Mouse (Mus musculus): ENCODE measurements around the gene Tmem11. TPM values are rescaled to one million over a fixed set of nuclear protein-coding genes. Genes with fewer than 3 reads are reported as not detected.
A peak's percentile ranks its signal among the peaks of the same experiment; 100 is the strongest.

Gene Tmem11
- polyA plus RNA-seq, 1 experiment from 2014 or later = 54.5 TPM

DNA sequence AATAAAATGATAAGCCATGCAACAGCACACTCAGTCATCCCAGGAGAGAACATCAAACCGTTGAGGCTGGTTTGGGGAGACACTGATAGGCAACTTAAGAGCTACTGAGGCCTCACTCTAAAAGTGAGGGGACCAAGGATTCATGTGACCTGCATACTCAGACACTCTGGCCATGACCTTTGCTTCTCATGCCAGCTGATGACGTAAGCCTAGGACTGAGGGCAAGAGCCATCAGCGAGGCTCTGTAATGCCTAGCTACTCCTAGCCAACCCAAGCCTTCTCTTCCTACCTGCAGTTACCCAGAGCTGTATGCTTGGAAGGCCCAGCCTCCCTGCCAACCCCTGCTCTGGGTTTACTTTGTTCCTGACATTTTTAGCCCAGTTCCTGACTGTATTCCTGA, 17.1 kb downstream of the Tmem11 start:
- no peaks in the 10 kb centered on the region for H3K4me1 ChIP-seq (ENCODE audit: control insufficient read depth, insufficient read depth, low read length)
- H3K27ac ChIP-seq (ENCODE audit: low read length) = no peak overlapping the region
- H3K9ac ChIP-seq (ENCODE audit: low read depth, low read length) = no peak overlapping the region
- H3K36me3 ChIP-seq (ENCODE audit: control insufficient read depth, insufficient read depth, low read length) = peaks cover 14% of the 10 kb centered on the region
- no peak overlapping the region for H3K4me3 ChIP-seq (ENCODE audit: low read depth, low read length)
- no peak for ATAC-seq
- WGBS = 84% methylated on average over 3 of the region's 3 CpGs
- H3K27me3 ChIP-seq (ENCODE audit: control insufficient read depth, insufficient read depth, low read depth, low read length) = no peaks in the 10 kb centered on the region
- no peak overlapping the region for H3K4me2 ChIP-seq (ENCODE audit: low read length)
- no peaks in the 10 kb centered on the region for H3K9me3 ChIP-seq (replicated peaks; ENCODE audit: control insufficient read depth, low read length, poor library complexity, severe bottlenecking)

DNA sequence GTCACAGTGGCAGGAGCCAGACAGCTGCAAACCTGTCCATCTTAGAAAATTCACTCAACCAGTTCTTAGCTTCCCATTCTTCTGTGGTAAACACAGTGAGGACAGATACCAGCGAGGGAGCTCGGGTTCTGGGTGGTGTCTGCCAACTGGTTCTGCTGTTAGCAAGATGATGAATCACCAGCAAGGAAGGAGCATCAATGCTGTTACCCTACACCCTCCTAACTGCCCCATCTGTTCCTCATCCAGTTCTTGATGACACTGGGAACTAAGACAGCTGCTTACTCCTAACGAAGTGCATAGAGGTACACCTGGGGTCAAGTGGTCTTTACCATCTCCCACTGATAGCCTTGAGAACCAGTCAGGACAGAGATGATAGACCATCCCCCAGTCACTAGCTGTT, 22.5 kb downstream of the Tmem11 start:
- 86% methylated on average over 3 of the region's 3 CpGs for WGBS
- H3K9ac ChIP-seq (ENCODE audit: low read depth, low read length) = no peak overlapping the region
- H3K9me3 ChIP-seq (replicated peaks; ENCODE audit: control insufficient read depth, low read length, poor library complexity, severe bottlenecking) = no peaks in the 10 kb centered on the region
- H3K4me2 ChIP-seq (ENCODE audit: low read length) = no peak overlapping the region
- H3K4me1 ChIP-seq (ENCODE audit: control insufficient read depth, insufficient read depth, low read length) = no peaks in the 10 kb centered on the region
- peaks cover 28% of the 10 kb centered on the region for H3K36me3 ChIP-seq (ENCODE audit: control insufficient read depth, insufficient read depth, low read length)
- no peak overlapping the region for H3K4me3 ChIP-seq (ENCODE audit: low read depth, low read length)
- no peak for ATAC-seq
- H3K27ac ChIP-seq (ENCODE audit: low read length) = no peak overlapping the region
- no peaks in the 10 kb centered on the region for H3K27me3 ChIP-seq (ENCODE audit: control insufficient read depth, insufficient read depth, low read depth, low read length)

DNA sequence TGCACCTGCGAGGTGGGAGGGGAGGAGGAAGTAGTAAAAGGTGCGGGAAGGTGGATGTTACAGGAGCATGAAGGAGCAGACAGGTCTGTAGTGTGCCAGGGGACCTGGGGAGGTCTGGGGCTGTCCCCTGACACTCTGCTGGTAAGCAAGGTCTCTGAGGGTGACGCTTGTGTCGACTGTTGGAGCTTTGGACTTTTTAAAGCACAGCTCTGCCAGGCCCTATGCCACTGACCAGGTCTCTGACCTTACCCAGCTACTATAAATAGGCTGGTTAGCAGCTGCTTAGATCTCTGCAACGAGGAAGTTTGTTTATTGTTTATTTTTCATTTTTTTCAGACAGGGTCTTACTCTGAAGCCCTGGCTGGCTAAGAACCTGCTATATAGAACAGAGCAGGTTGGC, 33.7 kb downstream of the Tmem11 start:
- no peak overlapping the region for H3K4me3 ChIP-seq (ENCODE audit: low read depth, low read length)
- H3K4me1 ChIP-seq (ENCODE audit: control insufficient read depth, insufficient read depth, low read length) = no peaks in the 10 kb centered on the region
- H3K27ac ChIP-seq (ENCODE audit: low read length) = no peak overlapping the region
- H3K36me3 ChIP-seq (ENCODE audit: control insufficient read depth, insufficient read depth, low read length) = peaks cover 12% of the 10 kb centered on the region
- 82% methylated on average over 5 of the region's 5 CpGs for WGBS
- no peaks in the 10 kb centered on the region for H3K9me3 ChIP-seq (replicated peaks; ENCODE audit: control insufficient read depth, low read length, poor library complexity, severe bottlenecking)
- no peak overlapping the region for H3K4me2 ChIP-seq (ENCODE audit: low read length)
- no peaks in the 10 kb centered on the region for H3K27me3 ChIP-seq (ENCODE audit: control insufficient read depth, insufficient read depth, low read depth, low read length)
- no peak overlapping the region for H3K9ac ChIP-seq (ENCODE audit: low read depth, low read length)
- no peak for ATAC-seq

DNA sequence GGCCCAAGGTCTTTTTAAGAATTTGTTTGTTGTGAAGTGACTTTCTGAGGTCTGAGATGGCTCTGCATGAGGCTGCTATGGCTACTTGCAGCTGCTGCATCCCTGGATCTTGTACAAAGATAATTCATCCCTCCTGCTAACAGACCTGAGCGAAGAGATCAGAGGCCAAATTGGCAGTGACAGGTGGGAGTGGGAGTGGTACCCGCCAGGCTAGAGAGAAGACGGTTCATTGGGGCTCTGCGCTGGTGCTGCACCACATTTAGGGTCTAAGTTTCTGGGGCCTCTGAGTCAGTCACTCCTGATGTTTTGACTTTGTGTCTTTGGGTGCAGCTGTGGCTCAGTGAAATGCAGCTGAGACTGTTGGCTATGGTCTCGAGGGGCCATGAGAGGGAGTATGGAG, 35.7 kb downstream of the Tmem11 start:
- peaks cover 8% of the 10 kb centered on the region for H3K36me3 ChIP-seq (ENCODE audit: control insufficient read depth, insufficient read depth, low read length)
- no peak overlapping the region for H3K4me3 ChIP-seq (ENCODE audit: low read depth, low read length)
- H3K4me1 ChIP-seq (ENCODE audit: control insufficient read depth, insufficient read depth, low read length) = no peaks in the 10 kb centered on the region
- ATAC-seq = no peak
- 87% methylated on average over 5 of the region's 5 CpGs for WGBS
- no peak overlapping the region for H3K9ac ChIP-seq (ENCODE audit: low read depth, low read length)
- no peaks in the 10 kb centered on the region for H3K27me3 ChIP-seq (ENCODE audit: control insufficient read depth, insufficient read depth, low read depth, low read length)
- H3K9me3 ChIP-seq (replicated peaks; ENCODE audit: control insufficient read depth, low read length, poor library complexity, severe bottlenecking) = no peaks in the 10 kb centered on the region
- H3K27ac ChIP-seq (ENCODE audit: low read length) = no peak overlapping the region
- no peak overlapping the region for H3K4me2 ChIP-seq (ENCODE audit: low read length)

DNA sequence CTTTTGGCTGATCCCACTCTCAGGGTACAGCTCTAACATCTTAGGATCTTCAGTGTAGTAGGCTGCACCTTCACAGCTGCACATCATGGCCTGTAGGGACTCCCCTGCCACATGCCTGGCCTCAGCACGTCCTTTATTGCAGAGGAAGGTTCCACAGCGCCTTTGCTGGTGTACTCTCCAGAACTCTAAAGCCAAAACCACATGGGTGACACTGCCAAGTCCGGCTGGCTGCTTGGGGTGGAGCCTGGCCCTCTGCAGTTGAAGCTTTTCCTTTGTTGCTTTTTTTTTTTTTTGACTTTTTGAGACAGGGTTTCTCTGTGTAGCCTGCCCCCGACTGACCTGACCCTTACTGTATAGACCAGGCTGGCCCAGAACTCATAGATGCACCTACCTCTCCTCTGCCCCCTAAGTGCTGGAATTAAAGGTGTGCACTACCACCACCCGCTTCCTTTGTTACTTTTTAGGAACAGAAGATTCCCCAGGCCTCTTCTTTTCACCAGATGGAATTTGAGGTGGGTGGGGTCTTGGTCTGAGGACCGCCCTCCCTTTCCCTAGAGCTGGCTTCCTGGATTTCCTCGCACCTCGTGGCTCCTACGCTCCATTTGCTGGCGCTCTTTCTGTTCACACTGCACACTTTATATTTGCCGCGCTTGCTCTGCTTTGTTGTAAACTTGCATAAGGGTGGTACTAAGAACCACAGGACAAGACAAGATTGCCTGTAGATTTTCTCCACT, 37.4 kb downstream of the Tmem11 start:
- Histone ChIP-seq H3K4me2 (ENCODE audit: low read length) (no peak overlapping the region), H3K4me1 (ENCODE audit: control insufficient read depth, insufficient read depth, low read length) (no peaks in the 10 kb centered on the region), H3K27me3 (ENCODE audit: control insufficient read depth, insufficient read depth, low read depth, low read length) (no peaks in the 10 kb centered on the region), H3K4me3 (ENCODE audit: low read depth, low read length) (no peak overlapping the region), H3K9ac (ENCODE audit: low read depth, low read length) (no peak overlapping the region), H3K9me3 (replicated peaks; ENCODE audit: control insufficient read depth, low read length, poor library complexity, severe bottlenecking) (no peaks in the 10 kb centered on the region), H3K27ac (ENCODE audit: low read length) (no peak overlapping the region), H3K36me3 (ENCODE audit: control insufficient read depth, insufficient read depth, low read length) (peaks cover 5% of the 10 kb centered on the region)
- ATAC-seq = no peak
- whole genome bisulfite sequencing = 76% methylated on average over 12 of the region's 12 CpGs

DNA sequence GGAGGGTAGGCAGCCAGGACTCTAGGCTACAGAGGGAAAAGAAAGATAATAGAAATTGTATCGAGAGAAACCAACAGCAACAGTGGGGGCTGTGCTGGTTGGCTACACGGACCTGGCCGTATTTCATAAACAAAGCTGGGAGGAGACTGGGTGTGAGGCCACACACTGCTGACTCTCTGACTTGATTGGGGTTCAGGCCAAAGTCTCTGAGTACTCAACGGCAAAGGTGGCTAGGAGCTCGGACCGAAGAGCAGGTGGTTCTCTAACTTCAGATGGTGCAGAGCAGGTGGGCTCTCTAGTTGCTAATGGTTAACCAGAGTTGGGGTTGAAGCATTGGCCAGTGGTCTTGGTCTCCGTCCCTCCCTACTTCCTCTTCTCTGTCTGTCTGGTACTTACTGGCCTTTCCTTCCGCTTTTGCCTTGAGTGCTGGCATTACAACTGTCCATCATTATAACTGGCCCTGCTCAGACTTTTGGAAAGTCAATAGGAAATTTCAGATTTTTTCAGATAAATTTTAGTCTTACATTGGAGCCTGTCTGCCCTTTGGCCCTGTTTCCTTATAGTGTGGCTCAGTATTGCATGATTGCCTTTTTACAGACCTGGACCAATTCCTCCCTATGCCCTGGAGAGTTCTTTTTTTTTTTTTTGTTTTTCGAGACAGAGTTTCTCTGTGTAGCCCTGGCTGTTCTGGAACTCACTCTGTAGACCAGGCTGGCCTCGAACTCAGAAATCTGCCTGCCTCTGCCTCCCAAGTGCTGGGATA, 41.2 kb downstream of the Tmem11 start:
- H3K4me2 ChIP-seq (ENCODE audit: low read length) = no peak overlapping the region
- H3K4me3 ChIP-seq (ENCODE audit: low read depth, low read length) = no peak overlapping the region
- no peaks in the 10 kb centered on the region for H3K9me3 ChIP-seq (replicated peaks; ENCODE audit: control insufficient read depth, low read length, poor library complexity, severe bottlenecking)
- H3K9ac ChIP-seq (ENCODE audit: low read depth, low read length) = no peak overlapping the region
- WGBS = 94% methylated on average over 10 of the region's 10 CpGs
- H3K36me3 ChIP-seq (ENCODE audit: control insufficient read depth, insufficient read depth, low read length) = no peaks in the 10 kb centered on the region
- H3K27ac ChIP-seq (ENCODE audit: low read length) = no peak overlapping the region
- no peaks in the 10 kb centered on the region for H3K27me3 ChIP-seq (ENCODE audit: control insufficient read depth, insufficient read depth, low read depth, low read length)
- ATAC-seq = no peak
- no peaks in the 10 kb centered on the region for H3K4me1 ChIP-seq (ENCODE audit: control insufficient read depth, insufficient read depth, low read length)

DNA sequence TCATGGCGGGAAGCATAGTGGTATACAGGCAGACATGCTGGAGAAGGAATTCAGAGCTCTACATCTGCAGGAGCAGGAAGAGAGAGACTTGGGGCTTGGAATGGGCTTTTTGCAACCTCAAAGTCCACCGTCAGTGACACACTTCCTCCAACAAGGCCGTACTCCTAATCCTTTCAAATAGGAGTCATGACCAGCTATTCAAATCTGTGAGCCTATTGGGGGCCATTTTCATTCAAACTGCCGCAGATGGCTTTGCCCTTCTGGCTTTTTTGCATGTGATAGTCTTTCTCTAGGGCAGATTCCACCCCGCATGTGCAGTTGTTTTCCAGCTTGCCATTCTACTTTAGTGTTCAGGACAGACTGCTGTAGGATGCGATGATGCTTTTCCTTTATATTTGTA, 42.2 kb downstream of the Tmem11 start:
- Histone ChIP-seq H3K36me3 (ENCODE audit: control insufficient read depth, insufficient read depth, low read length) (no peaks in the 10 kb centered on the region), H3K27me3 (ENCODE audit: control insufficient read depth, insufficient read depth, low read depth, low read length) (no peaks in the 10 kb centered on the region), H3K4me2 (ENCODE audit: low read length) (no peak overlapping the region), H3K4me3 (ENCODE audit: low read depth, low read length) (no peak overlapping the region), H3K9ac (ENCODE audit: low read depth, low read length) (no peak overlapping the region), H3K4me1 (ENCODE audit: control insufficient read depth, insufficient read depth, low read length) (no peaks in the 10 kb centered on the region), H3K27ac (ENCODE audit: low read length) (no peak overlapping the region), H3K9me3 (replicated peaks; ENCODE audit: control insufficient read depth, low read length, poor library complexity, severe bottlenecking) (no peaks in the 10 kb centered on the region)
- no peak for ATAC-seq
- 92% methylated on average over 6 of the region's 6 CpGs for WGBS

DNA sequence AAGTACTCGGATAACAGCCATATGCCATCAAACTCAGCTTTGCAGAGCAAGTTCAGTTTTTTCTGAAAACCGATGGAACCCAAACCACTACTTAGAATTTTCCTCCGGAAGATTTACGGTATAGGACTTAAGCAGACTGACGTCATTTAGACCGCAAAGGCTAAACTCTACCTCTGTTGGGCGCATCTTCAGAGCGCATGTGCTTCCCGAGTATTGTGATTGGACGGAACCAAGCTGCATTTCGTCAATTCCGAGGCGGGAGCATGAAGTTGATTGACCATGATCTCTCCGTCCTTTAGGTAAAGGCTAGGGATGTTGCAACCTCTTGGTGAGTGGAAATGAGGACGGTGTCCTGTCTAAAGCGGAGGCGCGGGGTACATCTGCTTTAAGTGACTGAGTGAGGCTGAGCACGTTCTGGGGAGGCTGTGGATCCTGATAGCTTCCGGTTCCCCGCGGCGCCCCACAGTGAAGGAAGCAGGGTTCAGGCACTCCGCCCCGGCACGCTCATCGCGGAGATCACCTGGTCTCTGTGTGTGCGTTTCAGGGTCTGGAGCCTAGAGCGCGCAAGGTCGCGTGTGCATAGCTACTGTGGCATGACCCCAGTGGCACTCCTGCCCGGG, 48.5 kb downstream of the Tmem11 start, which contains the start of gene Dhrs7b:
Gene Dhrs7b, plus strand, starts transcription at position 199 of the 620 bp plus-strand sequence.
- H3K4me1 ChIP-seq (ENCODE audit: control insufficient read depth, insufficient read depth, low read length) = peaks cover 6% of the 10 kb centered on the region
- peak within 1 kb of the TSS; percentile 76 for H3K4me2 ChIP-seq (ENCODE audit: low read length)
- H3K9me3 ChIP-seq (replicated peaks; ENCODE audit: control insufficient read depth, low read length, poor library complexity, severe bottlenecking) = no peaks in the 10 kb centered on the region
- peak; percentile 98 for ATAC-seq
- WGBS = under 1% methylated on average over 34 of the region's 34 CpGs
- no peaks in the 10 kb centered on the region for H3K36me3 ChIP-seq (ENCODE audit: control insufficient read depth, insufficient read depth, low read length)
- H3K4me3 ChIP-seq (ENCODE audit: low read depth, low read length) = peak within 1 kb of the TSS; percentile 78
- no peaks in the 10 kb centered on the region for H3K27me3 ChIP-seq (ENCODE audit: control insufficient read depth, insufficient read depth, low read depth, low read length)
- peak within 1 kb of the TSS; percentile 88 for H3K27ac ChIP-seq (ENCODE audit: low read length)
- H3K9ac ChIP-seq (ENCODE audit: low read depth, low read length) = peak within 1 kb of the TSS; percentile 71

DNA sequence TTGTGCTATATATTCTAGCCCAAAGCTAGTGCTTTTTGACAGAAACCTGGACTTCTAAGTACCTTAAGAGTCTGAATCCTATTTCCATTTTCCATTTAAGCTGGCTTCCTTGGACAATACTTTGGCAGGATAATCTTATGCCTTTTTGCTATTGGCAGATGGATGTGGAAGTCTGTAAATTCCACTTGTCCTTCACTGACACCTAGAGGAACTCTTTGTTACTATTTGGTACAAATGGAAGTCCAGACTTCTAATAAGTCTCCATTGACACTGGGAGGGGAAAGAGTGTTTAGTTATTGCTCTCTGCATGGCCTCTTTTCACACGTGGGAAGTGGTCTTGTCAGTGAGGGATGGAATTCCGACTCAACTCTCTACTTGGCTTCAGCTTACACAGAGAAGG, 50.2 kb downstream of the Tmem11 start:
- Histone ChIP-seq H3K27me3 (ENCODE audit: control insufficient read depth, insufficient read depth, low read depth, low read length) (no peaks in the 10 kb centered on the region), H3K4me3 (ENCODE audit: low read depth, low read length) (no peak overlapping the region), H3K9me3 (replicated peaks; ENCODE audit: control insufficient read depth, low read length, poor library complexity, severe bottlenecking) (no peaks in the 10 kb centered on the region), H3K4me1 (ENCODE audit: control insufficient read depth, insufficient read depth, low read length) (peaks cover 6% of the 10 kb centered on the region), H3K9ac (ENCODE audit: low read depth, low read length) (no peak overlapping the region), H3K27ac (ENCODE audit: low read length) (no peak overlapping the region), H3K4me2 (ENCODE audit: low read length) (no peak overlapping the region), H3K36me3 (ENCODE audit: control insufficient read depth, insufficient read depth, low read length) (no peaks in the 10 kb centered on the region)
- no peak for ATAC-seq
- 34% methylated on average over 2 of the region's 2 CpGs for WGBS

Data from midbrain, embryonic 16.5 days (tissue).